Mouse (Mus musculus) forebrain, embryonic 14.5 days (tissue): ENCODE results near the gene Dpep1. TPM values are rescaled to one million over a fixed set of nuclear protein-coding genes. Genes with fewer than 3 reads are reported as not detected.
"Not testable (repeated sequence)": the region's sequence is repeated elsewhere in the genome, so short reads cannot be mapped to it uniquely, and the experiment has no call there.

Source experiments
- ATAC-seq: fragments of 200-750 bp; cut with Nextera tagmentation; 2 replicates; pipeline ENCODE4 v1.8.0; 2017; ENCODE audit warnings: mild to moderate bottlenecking, moderate library complexity
- DNase-seq: peaks from one replicate; pipeline ENCODE4 v3.0.0-alpha.2; 2015; ENCODE audit warnings: low spot score
- H3K27ac ChIP-seq: fragments of 300-500 bp; sonication (generic); 2 replicates; pipeline ENCODE4 v1.5.1; 2014; ENCODE audit warnings: low read depth, mild to moderate bottlenecking, control low read depth, low read length, moderate library complexity
- H3K27me3 ChIP-seq: fragments of 300-500 bp; sonication (generic); replicated peaks from 2 replicates; pipeline ENCODE4 v1.6.1; 2014; ENCODE audit warnings: low read length, control low read depth, mixed read lengths; ENCODE audit not compliant: control insufficient read depth, insufficient read depth
- H3K36me3 ChIP-seq: fragments of 300-500 bp; sonication (generic); 2 replicates; pipeline ENCODE4 v1.6.1; 2014; ENCODE audit warnings: low read length, control low read depth; ENCODE audit not compliant: control insufficient read depth, insufficient read depth
- H3K4me1 ChIP-seq: fragments of 300-500 bp; sonication (generic); 2 replicates; pipeline ENCODE4 v1.6.1; 2014; ENCODE audit warnings: antibody characterized with exemption, low read length, control low read depth; ENCODE audit not compliant: control insufficient read depth, insufficient read depth
- H3K4me2 ChIP-seq: fragments of 300-500 bp; sonication (generic); 2 replicates; pipeline ENCODE4 v1.6.1; 2014; ENCODE audit warnings: mild to moderate bottlenecking, control low read depth, low read length
- H3K4me3 ChIP-seq: fragments of 300-500 bp; sonication (generic); 2 replicates; pipeline ENCODE4 v1.5.1; 2014; ENCODE audit warnings: low read depth, low read length, control low read depth
- H3K9ac ChIP-seq: fragments of 300-500 bp; sonication (generic); 2 replicates; pipeline ENCODE4 v1.6.1; 2014; ENCODE audit warnings: mild to moderate bottlenecking, low read length, control low read depth, moderate library complexity
- H3K9me3 ChIP-seq: fragments of 300-500 bp; sonication (generic); replicated peaks from 2 replicates; pipeline ENCODE4 v1.6.1; 2016; ENCODE audit warnings: low read length, control low read depth, mixed read lengths; ENCODE audit not compliant: control insufficient read depth
- WGBS: fragments of 180-500 bp; shearing (Covaris S2); extraction: QIAGEN DNeasy Blood & Tissue Kit; methylation state at CpG from one replicate; pipeline ENCODE4 v1.1.7; 2014; 5-methylcytosine and 5-hydroxymethylcytosine counted together
- polyA plus RNA-seq: library from polyadenylated mRNA; unstranded; fragments of >200 nt; fragmentation: Nextera tagmentation; extraction: Ambion mirVana; gene quantifications from 2 replicates; pipeline ENCODE4 v1.2.1, GENCODE M21; 2014

Gene Dpep1
- polyA plus RNA-seq, 1 experiment from 2014 or later, result not detected

- H3K36me3 ChIP-seq, H3K4me3 ChIP-seq, H3K27ac ChIP-seq, H3K4me2 ChIP-seq, ATAC-seq, H3K9me3 ChIP-seq, H3K27me3 ChIP-seq, DNase-seq, H3K4me1 ChIP-seq, H3K9ac ChIP-seq: not testable (repeated sequence)
- 81% methylated on average over 5 of the region's 5 CpGs for WGBS
Observed at GRCm38 (mm10) chr8:123197016-123197415, 11.0 kb downstream of the Dpep1 start.

- no peak overlapping the region for H3K27ac ChIP-seq
- 0 out of 2 replicates have a peak, but pooled peaks cover 5% of the 10 kb centered on the region for H3K36me3 ChIP-seq
- ATAC-seq (no peak), DNase-seq (no peak)
- 77% methylated on average over 14 of the region's 14 CpGs for WGBS
- no peak overlapping the region for H3K9ac ChIP-seq
- H3K4me1 ChIP-seq, result no peaks in the 10 kb centered on the region
- H3K4me3 ChIP-seq, result no peak overlapping the region
- no peak overlapping the region for H3K4me2 ChIP-seq
- no peaks in the 10 kb centered on the region for H3K9me3 ChIP-seq
- H3K27me3 ChIP-seq, result no peaks in the 10 kb centered on the region
Observed at GRCm38 (mm10) chr8:123199864-123200263, 13.8 kb downstream of the Dpep1 start.

- Histone ChIP-seq H3K27me3 (no peaks in the 10 kb centered on the region), H3K4me1 (no peaks in the 10 kb centered on the region), H3K9ac (0 out of 2 replicates have a peak overlapping the region, but pooled peaks have one; percentile 29), H3K4me2 (no peak overlapping the region), H3K36me3 (peaks cover 25% of the 10 kb centered on the region), H3K9me3 (no peaks in the 10 kb centered on the region), H3K4me3 (no peak overlapping the region), H3K27ac (no peak overlapping the region)
- 24% methylated on average over 5 of the region's 5 CpGs for WGBS
- peak; percentile 88 for DNase-seq
- peak; percentile 42 for ATAC-seq
Observed at GRCm38 (mm10) chr8:123202288-123202687, 16.2 kb downstream of the Dpep1 start.

- no peaks in the 10 kb centered on the region for H3K9me3 ChIP-seq
- no peaks in the 10 kb centered on the region for H3K27me3 ChIP-seq
- WGBS, result 80% methylated on average over 3 of the region's 3 CpGs
- H3K27ac ChIP-seq, result no peak overlapping the region
- H3K4me1 ChIP-seq, result no peaks in the 10 kb centered on the region
- H3K4me2 ChIP-seq, result no peak overlapping the region
- ATAC-seq (no peak), DNase-seq (no peak)
- peaks cover 38% of the 10 kb centered on the region for H3K36me3 ChIP-seq
- H3K9ac ChIP-seq, result no peak overlapping the region
- H3K4me3 ChIP-seq, result no peak overlapping the region
Observed at GRCm38 (mm10) chr8:123203571-123203970, 17.5 kb downstream of the Dpep1 start.

GRCm38 (mm10) chr8:123211876-123212275 is 25.8 kb downstream of the Dpep1 start:
- no peak overlapping the region for H3K27ac ChIP-seq
- H3K4me1 ChIP-seq, result peaks cover 10% of the 10 kb centered on the region
- H3K4me2 ChIP-seq, result peak overlapping the region; percentile 92
- H3K9me3 ChIP-seq, result no peaks in the 10 kb centered on the region
- H3K9ac ChIP-seq, result peak overlapping the region; percentile 97
- DNase-seq, result no peak
- peak overlapping the region; percentile 98 for H3K4me3 ChIP-seq
- ATAC-seq, result no peak
- H3K36me3 ChIP-seq, result peaks cover 36% of the 10 kb centered on the region
- H3K27me3 ChIP-seq, result no peaks in the 10 kb centered on the region
- 55% methylated on average over 10 of the region's 10 CpGs for WGBS

- peak; percentile 97 for ATAC-seq
- Histone ChIP-seq H3K4me1 (peaks cover 10% of the 10 kb centered on the region), H3K4me3 (peak within 1 kb of the TSS; percentile 98), H3K9ac (peak within 1 kb of the TSS; percentile 97), H3K27me3 (no peaks in the 10 kb centered on the region), H3K9me3 (no peaks in the 10 kb centered on the region), H3K27ac (peak within 1 kb of the TSS; percentile 48; the same call in 1 of the 2 replicates), H3K36me3 (peaks cover 29% of the 10 kb centered on the region), H3K4me2 (peak within 1 kb of the TSS; percentile 92)
- DNase-seq, result peak; percentile 95
- WGBS, result 2% methylated on average over 65 of the region's 76 CpGs
Observed at GRCm38 (mm10) chr8:123212321-123213117, 26.5 kb downstream of the Dpep1 start, which contains the start of the genes Chmp1a and Spata33. Gene Chmp1a (minus strand): TSS chr8:123212763. Gene Spata33 (plus strand): TSS chr8:123212832.

DNA sequence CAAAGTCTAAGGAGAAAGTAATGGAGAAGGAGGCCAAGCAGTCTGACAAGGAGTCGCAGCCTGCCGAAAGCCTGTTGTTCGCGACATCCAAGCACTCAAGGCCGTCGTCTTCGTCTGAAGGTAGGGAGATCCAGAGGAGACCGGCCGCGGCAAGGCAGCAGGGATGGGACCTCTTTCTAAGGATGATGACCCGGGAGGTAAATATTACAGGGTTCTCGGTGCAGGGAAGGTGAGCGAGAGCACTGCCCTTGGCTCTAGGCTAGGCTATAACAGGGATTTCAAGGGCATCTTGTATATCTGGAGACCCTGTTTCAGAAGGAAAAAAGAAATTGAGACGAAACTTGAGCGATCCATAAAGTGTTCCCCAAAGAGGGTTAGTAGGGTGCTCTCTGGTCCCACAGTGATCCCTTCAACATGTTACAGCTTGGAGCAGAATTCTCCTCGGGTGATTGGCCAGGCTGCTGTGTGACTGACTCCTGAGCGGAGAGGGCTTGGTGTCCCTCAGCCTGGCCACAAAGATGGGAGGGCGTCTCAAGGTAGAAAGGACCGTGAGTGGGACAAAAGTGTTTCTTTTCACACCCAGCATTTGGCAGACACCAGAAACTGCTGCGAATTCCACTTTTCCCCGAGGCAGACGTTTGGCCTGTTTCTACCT is 27.2 kb downstream of the Dpep1 start:
- H3K27me3 ChIP-seq, result no peaks in the 10 kb centered on the region
- ATAC-seq (no peak; the same call in 1 of the 2 replicates), DNase-seq (no peak)
- H3K4me3 ChIP-seq, result peak overlapping the region; percentile 98
- no peaks in the 10 kb centered on the region for H3K9me3 ChIP-seq
- H3K36me3 ChIP-seq, result peaks cover 22% of the 10 kb centered on the region
- H3K27ac ChIP-seq, result peak overlapping the region; percentile 48; the same call in 1 of the 2 replicates
- H3K4me1 ChIP-seq, result peaks cover 10% of the 10 kb centered on the region
- H3K4me2 ChIP-seq, result peak overlapping the region; percentile 92
- 19% methylated on average over 22 of the region's 22 CpGs for WGBS
- peak overlapping the region; percentile 59 for H3K9ac ChIP-seq

DNA sequence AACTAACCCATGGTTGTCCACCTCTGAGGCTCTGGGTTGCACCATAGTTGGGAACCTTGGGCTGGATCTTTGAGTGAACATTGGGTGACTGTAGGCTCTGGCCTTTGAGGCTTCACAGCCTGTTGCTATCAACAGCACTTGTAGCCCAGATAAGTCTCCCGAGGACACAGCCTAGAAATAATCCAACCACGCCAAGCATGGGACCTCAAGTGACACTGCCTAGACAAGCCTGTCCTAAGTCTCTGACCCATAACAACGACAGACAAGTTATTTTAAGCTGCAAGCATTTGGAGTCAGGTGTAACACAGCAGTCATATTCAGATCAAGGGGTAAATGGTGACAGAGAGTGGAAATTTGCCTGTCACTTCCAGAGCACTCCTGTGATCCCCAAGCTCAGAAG is 29.4 kb downstream of the Dpep1 start:
- Histone ChIP-seq H3K36me3 (peaks cover 3% of the 10 kb centered on the region; the same call in 1 of the 2 replicates), H3K27me3 (no peaks in the 10 kb centered on the region), H3K4me3 (no peak overlapping the region), H3K4me2 (no peak overlapping the region), H3K27ac (no peak overlapping the region), H3K9me3 (no peaks in the 10 kb centered on the region), H3K4me1 (peaks cover 10% of the 10 kb centered on the region), H3K9ac (no peak overlapping the region)
- ATAC-seq (no peak), DNase-seq (no peak)
- 80% methylated on average over 3 of the region's 3 CpGs for WGBS

- H3K36me3 ChIP-seq, result no peaks in the 10 kb centered on the region
- H3K9ac ChIP-seq, result no peak overlapping the region
- ATAC-seq, result no peak
- no peak for DNase-seq
- H3K27ac ChIP-seq, result no peak overlapping the region
- 76% methylated on average over 1 of the region's 1 CpGs for WGBS
- peaks cover 10% of the 10 kb centered on the region for H3K4me1 ChIP-seq
- H3K4me3 ChIP-seq, result no peak overlapping the region
- no peaks in the 10 kb centered on the region for H3K9me3 ChIP-seq
- H3K4me2 ChIP-seq, result no peak overlapping the region
- no peaks in the 10 kb centered on the region for H3K27me3 ChIP-seq
Observed at GRCm38 (mm10) chr8:123220917-123221316, 34.9 kb downstream of the Dpep1 start.
